Mouse (Mus musculus) ovary, postnatal 10 days (tissue): ENCODE results near the gene Ric8b.

Source experiments
- DNase-seq: peaks from one replicate; pipeline ENCODE4 v3.0.0; 2022; ENCODE audit warnings: low spot score

Ric8b gene

DNA sequence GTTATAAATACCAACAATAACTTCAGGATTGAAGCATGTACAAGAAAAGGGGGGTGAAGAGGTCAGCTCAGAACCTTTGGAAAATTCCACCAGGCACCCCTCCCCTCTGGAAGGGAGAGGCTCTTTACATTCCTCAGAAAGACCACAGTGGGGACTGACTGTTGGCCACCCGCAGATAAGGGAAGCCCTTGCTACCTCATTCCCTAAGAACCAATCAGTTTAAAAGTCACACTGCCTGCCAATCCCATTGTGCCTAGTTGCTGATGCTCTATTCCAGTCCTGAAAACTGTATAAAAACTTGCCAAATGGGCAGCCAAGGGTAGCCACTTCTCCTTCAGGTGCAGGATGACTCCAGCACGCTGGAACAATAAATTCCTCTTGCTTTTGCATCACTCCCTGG, 137.5 kb downstream of the Ric8b start:
- DNase-seq = no peak
